Mouse (Mus musculus) adrenal gland (tissue): ENCODE data around the gene Mgea5.

Experiments
- intact Hi-C: fragments of 180-260 bp; cut with DNase I; formaldehyde crosslinking; loops from one replicate; pipeline ENCODE4 v1.15.1; 2025

The Mgea5 gene

GRCm38 (mm10) chr19:45733564-45733963 is 50.1 kb downstream of the Mgea5 start:
- intact Hi-C loops, result no loop called here

- intact Hi-C loops, result no loop called here
Measured at GRCm38 (mm10) chr19:45731658-45732057, 52.0 kb downstream of the Mgea5 start.

GRCm38 (mm10) chr19:45730042-45730441 is 53.6 kb downstream of the Mgea5 start:
- intact Hi-C loops, result no loop called here

GRCm38 (mm10) chr19:45727231-45727630 is 56.4 kb downstream of the Mgea5 start:
- intact Hi-C loops, result no loop called here

- intact Hi-C loops, result no loop called here
Measured at GRCm38 (mm10) chr19:45725677-45726277, 57.9 kb downstream of the Mgea5 start.

- intact Hi-C loops, result no loop called here
Measured at GRCm38 (mm10) chr19:45722188-45722587, 61.4 kb downstream of the Mgea5 start.

GRCm38 (mm10) chr19:45718286-45718685 is 65.4 kb downstream of the Mgea5 start:
- intact Hi-C loops, result no loop called here

GRCm38 (mm10) chr19:45717493-45718220 is 66.0 kb downstream of the Mgea5 start:
- intact Hi-C loops, result no loop called here

GRCm38 (mm10) chr19:45708704-45709103 is 74.9 kb downstream of the Mgea5 start:
- intact Hi-C loops, result no loop called here
